Mouse (Mus musculus): ENCODE data around the gene Olfr294.

- TF ChIP-seq CTCF (IDR thresholded peaks at IDR 0.05), result no peak
- no peak for TF ChIP-seq EP300 (IDR thresholded peaks at IDR 0.05)
Measured at GRCm38 (mm10) chr7:86616543-86616942, at the start of gene Olfr294.
